Mouse (Mus musculus): ENCODE data around the gene Nox3. TPM values are rescaled to one million over a fixed set of nuclear protein-coding genes. Genes with fewer than 3 reads are reported as not detected.

Nox3 gene
- total RNA-seq, 1 experiment: not detected

- H3K9ac ChIP-seq (ENCODE audit: insufficient read depth, low read depth, low read length, poor library complexity, severe bottlenecking): no peak overlapping the region
- no peak for DNase-seq (ENCODE audit: low read depth, low spot score)
- no peak for TF ChIP-seq ZNF384 (IDR thresholded peaks at IDR 0.05; ENCODE audit: low read depth, low read length)
- TF ChIP-seq ZC3H11A (IDR thresholded peaks at IDR 0.05; ENCODE audit: borderline replicate concordance, low read depth, low read length): no peak
- TF ChIP-seq MAFK (IDR thresholded peaks at IDR 0.05; ENCODE audit: insufficient read depth, low read depth, low read length): no peak
- no peak for TF ChIP-seq CHD2 (IDR thresholded peaks at IDR 0.05; ENCODE audit: low read depth, low read length)
- TF ChIP-seq HCFC1 (IDR thresholded peaks at IDR 0.05; ENCODE audit: borderline replicate concordance, insufficient read depth, low read length): no peak
- H3K4me3 ChIP-seq (ENCODE audit: insufficient read depth in 1 of 2, low read depth in 1 of 2, low read length in 2 of 2, poor library complexity in 1 of 2, severe bottlenecking in 1 of 2): no peak overlapping the region
- no peak overlapping the region for H3K27ac ChIP-seq (ENCODE audit: insufficient read depth, low read depth, low read length, poor library complexity, severe bottlenecking)
- H3K36me3 ChIP-seq (ENCODE audit: control insufficient read depth, insufficient read depth, low read length, poor library complexity, severe bottlenecking): no peaks in the 10 kb centered on the region
- H3K4me1 ChIP-seq (ENCODE audit: control insufficient read depth in 2 of 2, insufficient read depth in 2 of 2, low read length in 2 of 2, poor library complexity in 1 of 2): no peaks in the 10 kb centered on the region
- H3K9me3 ChIP-seq (ENCODE audit: control insufficient read depth, insufficient read depth, low read depth, low read length): no peaks in the 10 kb centered on the region
- in situ Hi-C loops (cut with MboI; ENCODE audit: low sequenced_read_pairs in 2 of 2, unreplicated experiment in 2 of 2): no loop called here
These were observed 52.5 kb downstream of the Nox3 start for GRCm38 (mm10) chr17:3643582-3643981.

DNA sequence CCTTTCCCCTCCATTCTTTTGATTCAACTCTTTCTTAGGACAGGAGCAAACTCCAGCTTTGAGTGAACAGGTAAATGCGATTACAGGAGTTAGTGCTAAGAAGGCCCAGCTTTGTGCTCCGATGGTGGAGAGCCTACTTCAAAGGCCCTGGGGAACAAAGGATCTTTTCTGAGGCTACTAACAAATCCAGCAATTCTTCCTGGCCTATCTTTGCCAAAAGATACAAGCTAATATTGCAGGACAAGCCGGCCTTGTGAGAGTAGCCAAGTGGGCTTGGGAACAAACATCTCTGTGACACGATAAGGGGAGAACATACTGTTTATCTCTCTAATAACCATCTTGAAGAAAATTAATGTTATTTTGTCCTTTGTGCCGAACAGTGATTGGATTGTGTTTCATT lies 54.6 kb downstream of the Nox3 start:
- DNase-seq (ENCODE audit: low read depth, low spot score): no peak
- no peak overlapping the region for H3K4me3 ChIP-seq (ENCODE audit: insufficient read depth in 1 of 2, low read depth in 1 of 2, low read length in 2 of 2, poor library complexity in 1 of 2, severe bottlenecking in 1 of 2)
- H3K36me3 ChIP-seq (ENCODE audit: control insufficient read depth, insufficient read depth, low read length, poor library complexity, severe bottlenecking): no peaks in the 10 kb centered on the region
- no peak overlapping the region for H3K27ac ChIP-seq (ENCODE audit: insufficient read depth, low read depth, low read length, poor library complexity, severe bottlenecking)
- TF ChIP-seq ZC3H11A (IDR thresholded peaks at IDR 0.05; ENCODE audit: borderline replicate concordance, low read depth, low read length) (no peak), MAFK (IDR thresholded peaks at IDR 0.05; ENCODE audit: insufficient read depth, low read depth, low read length) (no peak), ZNF384 (IDR thresholded peaks at IDR 0.05; ENCODE audit: low read depth, low read length) (no peak), HCFC1 (IDR thresholded peaks at IDR 0.05; ENCODE audit: borderline replicate concordance, insufficient read depth, low read length) (no peak), CHD2 (IDR thresholded peaks at IDR 0.05; ENCODE audit: low read depth, low read length) (no peak)
- in situ Hi-C loops (cut with MboI; ENCODE audit: low sequenced_read_pairs in 2 of 2, unreplicated experiment in 2 of 2): no loop called here
- no peak overlapping the region for H3K9ac ChIP-seq (ENCODE audit: insufficient read depth, low read depth, low read length, poor library complexity, severe bottlenecking)
- no peaks in the 10 kb centered on the region for H3K4me1 ChIP-seq (ENCODE audit: control insufficient read depth in 2 of 2, insufficient read depth in 2 of 2, low read length in 2 of 2, poor library complexity in 1 of 2)
- H3K9me3 ChIP-seq (ENCODE audit: control insufficient read depth, insufficient read depth, low read depth, low read length): no peaks in the 10 kb centered on the region

DNA sequence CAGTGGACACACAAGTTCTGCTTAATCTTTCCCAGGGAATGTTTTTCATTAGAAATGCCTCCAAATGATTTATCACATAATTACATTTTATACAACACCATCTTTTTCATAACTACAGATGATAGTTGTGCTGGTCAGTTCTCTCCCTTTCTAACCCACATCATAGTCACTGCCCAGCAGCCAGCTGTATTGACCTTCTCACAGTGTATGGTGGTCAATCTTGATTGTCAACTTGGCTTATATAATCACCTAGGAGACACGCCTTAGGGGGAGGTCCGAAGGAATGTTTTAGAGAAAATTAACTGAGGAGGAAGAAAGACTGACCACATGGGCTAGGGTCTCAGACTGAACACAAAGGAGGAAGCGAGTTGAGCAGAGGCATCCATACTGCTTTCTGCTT lies 57.3 kb downstream of the Nox3 start:
- no peak overlapping the region for H3K4me3 ChIP-seq (ENCODE audit: insufficient read depth in 1 of 2, low read depth in 1 of 2, low read length in 2 of 2, poor library complexity in 1 of 2, severe bottlenecking in 1 of 2)
- DNase-seq (ENCODE audit: low read depth, low spot score): no peak
- no peak overlapping the region for H3K27ac ChIP-seq (ENCODE audit: insufficient read depth, low read depth, low read length, poor library complexity, severe bottlenecking)
- TF ChIP-seq CHD2 (IDR thresholded peaks at IDR 0.05; ENCODE audit: low read depth, low read length) (no peak), MAFK (IDR thresholded peaks at IDR 0.05; ENCODE audit: insufficient read depth, low read depth, low read length) (no peak), ZC3H11A (IDR thresholded peaks at IDR 0.05; ENCODE audit: borderline replicate concordance, low read depth, low read length) (no peak), HCFC1 (IDR thresholded peaks at IDR 0.05; ENCODE audit: borderline replicate concordance, insufficient read depth, low read length) (no peak), ZNF384 (IDR thresholded peaks at IDR 0.05; ENCODE audit: low read depth, low read length) (no peak)
- H3K4me1 ChIP-seq (ENCODE audit: control insufficient read depth in 2 of 2, insufficient read depth in 2 of 2, low read length in 2 of 2, poor library complexity in 1 of 2): no peaks in the 10 kb centered on the region
- in situ Hi-C loops (cut with MboI; ENCODE audit: low sequenced_read_pairs in 2 of 2, unreplicated experiment in 2 of 2): no loop called here
- no peaks in the 10 kb centered on the region for H3K9me3 ChIP-seq (ENCODE audit: control insufficient read depth, insufficient read depth, low read depth, low read length)
- no peak overlapping the region for H3K9ac ChIP-seq (ENCODE audit: insufficient read depth, low read depth, low read length, poor library complexity, severe bottlenecking)
- no peaks in the 10 kb centered on the region for H3K36me3 ChIP-seq (ENCODE audit: control insufficient read depth, insufficient read depth, low read length, poor library complexity, severe bottlenecking)

- DNase-seq (ENCODE audit: low read depth, low spot score): no peak
- in situ Hi-C loops (cut with MboI; ENCODE audit: low sequenced_read_pairs in 2 of 2, unreplicated experiment in 2 of 2): no loop called here
- H3K27ac ChIP-seq (ENCODE audit: insufficient read depth, low read depth, low read length, poor library complexity, severe bottlenecking): no peak overlapping the region
- H3K9me3 ChIP-seq (ENCODE audit: control insufficient read depth, insufficient read depth, low read depth, low read length): no peaks in the 10 kb centered on the region
- H3K4me1 ChIP-seq (ENCODE audit: control insufficient read depth in 2 of 2, insufficient read depth in 2 of 2, low read length in 2 of 2, poor library complexity in 1 of 2): no peaks in the 10 kb centered on the region
- no peaks in the 10 kb centered on the region for H3K36me3 ChIP-seq (ENCODE audit: control insufficient read depth, insufficient read depth, low read length, poor library complexity, severe bottlenecking)
- TF ChIP-seq ZNF384 (IDR thresholded peaks at IDR 0.05; ENCODE audit: low read depth, low read length) (no peak), MAFK (IDR thresholded peaks at IDR 0.05; ENCODE audit: insufficient read depth, low read depth, low read length) (no peak), HCFC1 (IDR thresholded peaks at IDR 0.05; ENCODE audit: borderline replicate concordance, insufficient read depth, low read length) (no peak), ZC3H11A (IDR thresholded peaks at IDR 0.05; ENCODE audit: borderline replicate concordance, low read depth, low read length) (no peak), CHD2 (IDR thresholded peaks at IDR 0.05; ENCODE audit: low read depth, low read length) (no peak)
- no peak overlapping the region for H3K4me3 ChIP-seq (ENCODE audit: insufficient read depth in 1 of 2, low read depth in 1 of 2, low read length in 2 of 2, poor library complexity in 1 of 2, severe bottlenecking in 1 of 2)
- H3K9ac ChIP-seq (ENCODE audit: insufficient read depth, low read depth, low read length, poor library complexity, severe bottlenecking): no peak overlapping the region
These were observed 63.6 kb downstream of the Nox3 start for GRCm38 (mm10) chr17:3632501-3632900.
